Mouse (Mus musculus) Patski (cell line): ENCODE measurements around the gene Dda1. TPM values are rescaled to one million over a fixed set of nuclear protein-coding genes. Genes with fewer than 3 reads are reported as not detected.
"Not testable (repeated sequence)": the region's sequence is repeated elsewhere in the genome, so short reads cannot be mapped to it uniquely, and the experiment has no call there.

Experiments
- ATAC-seq: fragments of 100-300 bp; one replicate; pipeline ENCODE4 v1.8.0; 2021
- CTCF ChIA-PET: fragments of 350-600 bp; sonication (Branson Sonifier 250); formaldehyde crosslinking; loops from one replicate; lab custom pipeline; 2022; ENCODE audit warnings: inconsistent platforms; lab: Charles Lee
- POLR2A ChIA-PET: fragments of 350-600 bp; sonication (Branson Sonifier 250); formaldehyde crosslinking; loops from one replicate; lab custom pipeline; 2022; ENCODE audit warnings: antibody characterized with exemption, inconsistent platforms; lab: Charles Lee
- DNase-seq: peaks from one replicate; pipeline ENCODE4 v3.0.0-alpha.2; 2011; ENCODE audit warnings: low read depth, low spot score
- H3K27me3 ChIP-seq: fragments of 371-371 bp; one replicate; pipeline ENCODE4 v1.5.1; 2021
- CTCF ChIP-seq: fragments of 100-300 bp; IDR thresholded peaks from one replicate; pipeline ENCODE4 v1.5.1; 2021
- in situ Hi-C: fragments of 300-500 bp; cut with MboI; formaldehyde crosslinking; loops from 3 replicates; pipeline ENCODE4 v1.11.1; 2018; ENCODE audit warnings: low pct_unique_long_range_greater_than_20kb, mixed read lengths
- polyA plus RNA-seq: library from polyadenylated mRNA; unstranded; gene quantifications from one replicate; pipeline ENCODE4 v1.2.3, GENCODE M21; 2021

The Dda1 gene
- polyA plus RNA-seq, 1 experiment from 2014 or later, result 67.8 TPM

GRCm38 (mm10) chr8:71519037-71519825 lies 50.2 kb downstream of the Dda1 start:
- DNase-seq, ATAC-seq, H3K27me3 ChIP-seq, in situ Hi-C loops: not testable (repeated sequence)
- ChIA-PET POLR2A (interaction anchor here (0.7 to 0.8 kb wide), 2 partner anchors 23 to 30 kb away, joined by 4 read pairs; no protein-coding TSS in a partner anchor), CTCF (interaction anchor here (0.6 to 3.8 kb wide), 17 partner anchors 11 to 76 kb away, joined by 3 to 29 read pairs (median 5); partner anchors contain the start of genes Ano8, Dda1, Mrpl34 and Slc27a1)
- peak; percentile 44 for TF ChIP-seq CTCF

GRCm38 (mm10) chr8:71521634-71522033 lies 52.6 kb downstream of the Dda1 start:
- ATAC-seq, result peak; percentile 96
- CTCF ChIA-PET, result interaction anchor here (1.1 to 3.8 kb wide), 7 partner anchors 9 to 130 kb away, joined by 3 to 29 read pairs (median 11); partner anchors contain the start of gene Mrpl34
- no peaks in the 10 kb centered on the region for H3K27me3 ChIP-seq
- POLR2A ChIA-PET, result no interaction called here
- peak; percentile 99 for TF ChIP-seq CTCF
- in situ Hi-C loops, result loop anchor here (5.0 kb wide), 2 partner anchors 34 to 79 kb away; partner anchors contain the start of genes Ano8 and Gtpbp3
- DNase-seq, result peak; percentile 66

GRCm38 (mm10) chr8:71525226-71526050 lies 56.4 kb downstream of the Dda1 start, which contains the start of gene Ccdc194:
Gene Ccdc194 (minus strand): TSS chr8:71525711.
- H3K27me3 ChIP-seq, result no peaks in the 10 kb centered on the region
- POLR2A ChIA-PET, result interaction anchor here (0.7 kb wide), 2 partner anchors 37 to 63 kb away, joined by 3 read pairs; partner anchors contain the start of gene Gtpbp3
- ATAC-seq (no peak), DNase-seq (no peak)
- in situ Hi-C loops, result no loop called here
- no peak for TF ChIP-seq CTCF
- CTCF ChIA-PET, result interaction anchor here (1.1 kb wide), 1 partner anchor 30 kb away, joined by 3 read pairs; no protein-coding TSS in a partner anchor

Other genes with a start within 250 kb of the Dda1 start
- 71.2 TPM for gene Myo9b, start 196.5 kb upstream of the Dda1 start, polyA plus RNA-seq
- gene Haus8, start 196.3 kb upstream of the Dda1 start, polyA plus RNA-seq, result 33.8 TPM
- 123 TPM for gene Use1, start 102.4 kb upstream of the Dda1 start, polyA plus RNA-seq
- gene Ocel1, start 97.9 kb upstream of the Dda1 start, polyA plus RNA-seq, result 19.9 TPM
- 140 TPM for gene Nr2f6, start 87.2 kb upstream of the Dda1 start, polyA plus RNA-seq
- gene Ushbp1, start 73.4 kb upstream of the Dda1 start, polyA plus RNA-seq, result 0.36 TPM
- 103 TPM for gene Babam1, start 72.3 kb upstream of the Dda1 start, polyA plus RNA-seq
- 9.0 TPM for gene Ankle1, start 63.2 kb upstream of the Dda1 start, polyA plus RNA-seq
- gene Abhd8, start 5.5 kb upstream of the Dda1 start, polyA plus RNA-seq, result 73.0 TPM
- gene Mrpl34, start 4.2 kb upstream of the Dda1 start, polyA plus RNA-seq, result 81.5 TPM
- gene Ano8, start 16.8 kb downstream of the Dda1 start, polyA plus RNA-seq, result 38.2 TPM
- gene Gtpbp3, start 18.9 kb downstream of the Dda1 start, polyA plus RNA-seq, result 44.1 TPM
- 0.21 TPM for gene Plvap, start 42.6 kb downstream of the Dda1 start, polyA plus RNA-seq
- 0.08 TPM for gene Ccdc194, start 56.5 kb downstream of the Dda1 start, polyA plus RNA-seq
- 141 TPM for gene Bst2, start 68.3 kb downstream of the Dda1 start, polyA plus RNA-seq
- gene Mvb12a, start 73.7 kb downstream of the Dda1 start, polyA plus RNA-seq, result 103 TPM
- 3.4 TPM for gene Tmem221, start 89.7 kb downstream of the Dda1 start, polyA plus RNA-seq
- gene Nxnl1, start 97.4 kb downstream of the Dda1 start, polyA plus RNA-seq, result 0.85 TPM
- 40.9 TPM for gene Slc27a1, start 99.7 kb downstream of the Dda1 start, polyA plus RNA-seq
- 127 TPM for gene Pgls, start 123.0 kb downstream of the Dda1 start, polyA plus RNA-seq
- gene Fam129c, start 128.4 kb downstream of the Dda1 start, polyA plus RNA-seq, result 10.8 TPM
- 117 TPM for gene Colgalt1, start 141.8 kb downstream of the Dda1 start, polyA plus RNA-seq
- 2.5 TPM for gene Unc13a, start 202.6 kb downstream of the Dda1 start, polyA plus RNA-seq
- 26.7 TPM for gene Jak3, start 207.1 kb downstream of the Dda1 start, polyA plus RNA-seq
- gene Insl3, start 220.0 kb downstream of the Dda1 start, polyA plus RNA-seq, result 8.8 TPM
- gene B3gnt3, start 232.6 kb downstream of the Dda1 start, polyA plus RNA-seq, result 1.4 TPM